Mouse (Mus musculus): ENCODE results near the gene Fbln2.

- TF ChIP-seq CTCF (IDR thresholded peaks at IDR 0.05; ENCODE audit: low read depth) (no peak), EP300 (optimal IDR thresholded peaks at IDR 0.05) (no peak)
Observed at GRCm38 (mm10) chr6:91244331-91244730, 32.1 kb downstream of the Fbln2 start.
